Mouse (Mus musculus): ENCODE data around the gene Rap1b.

DNA sequence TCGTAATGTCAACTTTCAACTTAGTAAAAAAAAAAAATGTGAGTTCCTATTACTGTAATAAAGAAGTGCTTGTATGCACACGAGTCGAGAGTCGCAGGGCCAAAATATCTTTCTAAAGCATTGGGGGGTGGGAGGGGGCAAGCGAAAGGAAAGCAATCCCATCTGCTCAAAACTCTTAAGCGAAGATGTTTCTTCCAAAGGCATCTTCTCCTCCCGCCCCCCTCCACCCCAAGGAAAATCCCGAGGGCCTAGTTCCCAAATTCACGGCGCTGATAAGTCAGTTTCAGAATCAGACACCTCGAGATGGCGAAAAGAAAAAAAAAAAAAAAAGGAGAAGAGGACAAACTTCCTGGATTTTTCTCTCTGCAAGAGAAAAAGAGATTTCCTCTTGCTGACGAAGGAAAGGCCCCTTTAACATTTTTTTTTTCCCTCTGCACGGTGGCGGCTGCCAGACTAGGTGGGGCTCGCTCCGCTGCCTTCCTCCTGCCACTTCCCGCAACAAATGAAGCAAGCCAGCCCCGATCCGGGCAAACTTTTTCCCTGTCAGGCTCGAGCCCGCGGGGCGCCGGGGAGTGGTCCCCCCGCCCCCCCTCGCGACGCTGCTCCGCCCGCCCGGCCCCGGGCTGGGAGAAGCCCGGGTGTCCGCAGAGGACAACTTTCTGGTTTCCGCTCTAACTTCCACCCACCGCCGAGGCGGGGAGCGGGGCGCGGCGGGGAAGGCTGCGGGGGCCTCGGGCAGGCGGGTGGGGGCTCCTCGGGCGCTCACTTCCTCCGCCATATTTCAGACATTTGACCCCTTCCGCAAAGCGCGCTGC, 846 bp downstream of the Rap1b start:
- no peak for TF ChIP-seq ZC3H11A (IDR thresholded peaks at IDR 0.05; ENCODE audit: borderline replicate concordance, low read depth, low read length)
- peak; percentile 85 for TF ChIP-seq ZNF384 (IDR thresholded peaks at IDR 0.05; ENCODE audit: low read depth, low read length)
